Mouse (Mus musculus): Measurements from ENCODE around the gene Gng2. TPM values are rescaled to one million over a fixed set of nuclear protein-coding genes. Genes with fewer than 3 reads are reported as not detected.

The Gng2 gene
- polyA plus RNA-seq, 1 experiment, result 9.9 TPM

- Histone ChIP-seq H3K27me3 (ENCODE audit: control insufficient read depth, insufficient read depth, low read length) (no peaks in the 10 kb centered on the region), H3K27ac (ENCODE audit: insufficient read depth, low read depth, low read length) (no peak overlapping the region), H3K4me3 (ENCODE audit: low read depth, low read length) (no peak overlapping the region), H3K36me3 (ENCODE audit: control insufficient read depth, insufficient read depth, low read length) (no peaks in the 10 kb centered on the region; the same call in 1 of the 2 replicates), H3K4me1 (ENCODE audit: control insufficient read depth, insufficient read depth, insufficient read length, low read length) (no peaks in the 10 kb centered on the region)
- WGBS, result 95% methylated on average over 2 of the region's 2 CpGs
- TF ChIP-seq CTCF (IDR thresholded peaks at IDR 0.05; ENCODE audit: extremely low read depth, insufficient read length, insufficient replicate concordance, low read depth, low read length), result no peak
- no peak for TF ChIP-seq POLR2A (IDR thresholded peaks at IDR 0.05; ENCODE audit: low read depth, low read length)
Observed at GRCm38 (mm10) chr14:19924086-19924485, 53.3 kb downstream of the Gng2 start.

GRCm38 (mm10) chr14:19920254-19920691, 57.2 kb downstream of the Gng2 start:
- WGBS, result 64% methylated on average over 13 of the region's 13 CpGs
- no peak overlapping the region for H3K27ac ChIP-seq (ENCODE audit: insufficient read depth, low read depth, low read length)
- H3K4me1 ChIP-seq (ENCODE audit: control insufficient read depth, insufficient read depth, insufficient read length, low read length), result no peaks in the 10 kb centered on the region
- H3K36me3 ChIP-seq (ENCODE audit: control insufficient read depth, insufficient read depth, low read length), result no peaks in the 10 kb centered on the region; the same call in 1 of the 2 replicates
- H3K4me3 ChIP-seq (ENCODE audit: low read depth, low read length), result no peak overlapping the region
- TF ChIP-seq CTCF (IDR thresholded peaks at IDR 0.05; ENCODE audit: extremely low read depth, insufficient read length, insufficient replicate concordance, low read depth, low read length) (no peak), POLR2A (IDR thresholded peaks at IDR 0.05; ENCODE audit: low read depth, low read length) (no peak)
- H3K27me3 ChIP-seq (ENCODE audit: control insufficient read depth, insufficient read depth, low read length), result no peaks in the 10 kb centered on the region

- WGBS, result 78% methylated on average over 7 of the region's 7 CpGs
- TF ChIP-seq CTCF (IDR thresholded peaks at IDR 0.05; ENCODE audit: extremely low read depth, insufficient read length, insufficient replicate concordance, low read depth, low read length) (no peak), POLR2A (IDR thresholded peaks at IDR 0.05; ENCODE audit: low read depth, low read length) (no peak)
- no peak overlapping the region for H3K27ac ChIP-seq (ENCODE audit: insufficient read depth, low read depth, low read length)
Observed at GRCm38 (mm10) chr14:19919789-19920188, 57.6 kb downstream of the Gng2 start.

GRCm38 (mm10) chr14:19917534-19917933, 59.9 kb downstream of the Gng2 start:
- Histone ChIP-seq H3K27ac (ENCODE audit: insufficient read depth, low read depth, low read length) (no peak overlapping the region), H3K27me3 (ENCODE audit: control insufficient read depth, insufficient read depth, low read length) (no peaks in the 10 kb centered on the region), H3K4me3 (ENCODE audit: low read depth, low read length) (no peak overlapping the region), H3K36me3 (ENCODE audit: control insufficient read depth, insufficient read depth, low read length) (no peaks in the 10 kb centered on the region; the same call in 1 of the 2 replicates), H3K4me1 (ENCODE audit: control insufficient read depth, insufficient read depth, insufficient read length, low read length) (no peaks in the 10 kb centered on the region)
- WGBS, result 87% methylated on average over 7 of the region's 7 CpGs
- TF ChIP-seq CTCF (IDR thresholded peaks at IDR 0.05; ENCODE audit: extremely low read depth, insufficient read length, insufficient replicate concordance, low read depth, low read length) (no peak), POLR2A (IDR thresholded peaks at IDR 0.05; ENCODE audit: low read depth, low read length) (no peak)

More at GRCm38 (mm10) chr14:19919789-19920188, 57.6 kb downstream of the Gng2 start:
- no peak overlapping the region for H3K4me3 ChIP-seq (ENCODE audit: low read depth, low read length)
- H3K4me1 ChIP-seq (ENCODE audit: control insufficient read depth, insufficient read depth, insufficient read length, low read length), result no peaks in the 10 kb centered on the region
- no peaks in the 10 kb centered on the region for H3K27me3 ChIP-seq (ENCODE audit: control insufficient read depth, insufficient read depth, low read length)
- no peaks in the 10 kb centered on the region; the same call in 1 of the 2 replicates for H3K36me3 ChIP-seq (ENCODE audit: control insufficient read depth, insufficient read depth, low read length)

DNA sequence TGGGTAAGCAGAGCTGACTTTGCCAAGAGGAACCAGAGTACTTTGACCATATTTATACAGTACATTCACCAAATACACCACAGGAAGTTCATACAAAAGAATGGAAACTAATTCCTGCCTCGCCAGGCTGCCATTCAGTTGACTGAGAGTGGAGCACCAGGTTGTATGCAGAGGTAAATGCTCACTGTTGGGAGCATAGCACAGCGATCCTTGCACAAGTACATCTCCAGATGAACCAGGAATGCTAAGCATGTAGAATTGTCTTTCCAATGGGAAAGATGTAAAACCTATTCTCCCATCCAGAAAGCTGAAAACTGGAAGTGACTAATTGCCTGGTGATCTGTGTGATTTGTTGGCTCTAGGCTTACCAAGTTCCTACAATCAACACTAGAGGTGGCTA, 61.1 kb downstream of the Gng2 start:
- TF ChIP-seq CTCF (IDR thresholded peaks at IDR 0.05; ENCODE audit: extremely low read depth, insufficient read length, insufficient replicate concordance, low read depth, low read length) (no peak), POLR2A (IDR thresholded peaks at IDR 0.05; ENCODE audit: low read depth, low read length) (no peak)
- Histone ChIP-seq H3K4me1 (ENCODE audit: control insufficient read depth, insufficient read depth, insufficient read length, low read length) (no peaks in the 10 kb centered on the region), H3K27ac (ENCODE audit: insufficient read depth, low read depth, low read length) (no peak overlapping the region), H3K4me3 (ENCODE audit: low read depth, low read length) (no peak overlapping the region), H3K27me3 (ENCODE audit: control insufficient read depth, insufficient read depth, low read length) (no peaks in the 10 kb centered on the region), H3K36me3 (ENCODE audit: control insufficient read depth, insufficient read depth, low read length) (no peaks in the 10 kb centered on the region; the same call in 1 of the 2 replicates)
- 84% methylated on average over 2 of the region's 2 CpGs for WGBS

- 82% methylated on average over 3 of the region's 3 CpGs for WGBS
- Histone ChIP-seq H3K4me3 (ENCODE audit: low read depth, low read length) (no peak overlapping the region), H3K36me3 (ENCODE audit: control insufficient read depth, insufficient read depth, low read length) (no peaks in the 10 kb centered on the region), H3K27ac (ENCODE audit: insufficient read depth, low read depth, low read length) (no peak overlapping the region), H3K4me1 (ENCODE audit: control insufficient read depth, insufficient read depth, insufficient read length, low read length) (no peaks in the 10 kb centered on the region), H3K27me3 (ENCODE audit: control insufficient read depth, insufficient read depth, low read length) (no peaks in the 10 kb centered on the region)
- TF ChIP-seq POLR2A (IDR thresholded peaks at IDR 0.05; ENCODE audit: low read depth, low read length), result no peak
Observed at GRCm38 (mm10) chr14:19912891-19913290, 64.5 kb downstream of the Gng2 start.

- Histone ChIP-seq H3K4me1 (ENCODE audit: control insufficient read depth, insufficient read depth, insufficient read length, low read length) (0 out of 2 replicates have a peak, but pooled peaks cover 3% of the 10 kb centered on the region), H3K4me3 (ENCODE audit: low read depth, low read length) (no peak overlapping the region), H3K27ac (ENCODE audit: insufficient read depth, low read depth, low read length) (no peak overlapping the region), H3K36me3 (ENCODE audit: control insufficient read depth, insufficient read depth, low read length) (no peaks in the 10 kb centered on the region), H3K27me3 (ENCODE audit: control insufficient read depth, insufficient read depth, low read length) (no peaks in the 10 kb centered on the region)
- no peak for TF ChIP-seq POLR2A (IDR thresholded peaks at IDR 0.05; ENCODE audit: low read depth, low read length)
- 64% methylated on average over 5 of the region's 5 CpGs for WGBS
Observed at GRCm38 (mm10) chr14:19905615-19906014, 71.8 kb downstream of the Gng2 start.

GRCm38 (mm10) chr14:19904821-19905220, 72.6 kb downstream of the Gng2 start:
- H3K4me1 ChIP-seq (ENCODE audit: control insufficient read depth, insufficient read depth, insufficient read length, low read length), result 0 out of 2 replicates have a peak, but pooled peaks cover 3% of the 10 kb centered on the region
- H3K36me3 ChIP-seq (ENCODE audit: control insufficient read depth, insufficient read depth, low read length), result no peaks in the 10 kb centered on the region
- no peak overlapping the region for H3K4me3 ChIP-seq (ENCODE audit: low read depth, low read length)
- H3K27me3 ChIP-seq (ENCODE audit: control insufficient read depth, insufficient read depth, low read length), result no peaks in the 10 kb centered on the region
- WGBS, result 80% methylated on average over 3 of the region's 3 CpGs
- TF ChIP-seq POLR2A (IDR thresholded peaks at IDR 0.05; ENCODE audit: low read depth, low read length) (no peak), CTCF (IDR thresholded peaks at IDR 0.05; ENCODE audit: extremely low read depth, insufficient read length, insufficient replicate concordance, low read depth, low read length) (no peak)
- no peak overlapping the region for H3K27ac ChIP-seq (ENCODE audit: insufficient read depth, low read depth, low read length)

Data from small intestine, adult 2 months (tissue).